Mouse (Mus musculus) mesoderm, embryonic 11.5 days (tissue): ENCODE data around the gene Mylk3.
A peak's percentile ranks its signal among the peaks of the same experiment; 100 is the strongest.

Source experiments
- DNase-seq: peaks from one replicate; pipeline ENCODE4 v3.0.0-alpha.2; 2012; ENCODE audit warnings: low read depth, low spot score

Mylk3 gene

GRCm38 (mm10) chr8:85386205-85386604 lies at the start of gene Mylk3:
Mylk3 (minus strand) TSS chr8:85386345.
- DNase-seq: no peak

DNA sequence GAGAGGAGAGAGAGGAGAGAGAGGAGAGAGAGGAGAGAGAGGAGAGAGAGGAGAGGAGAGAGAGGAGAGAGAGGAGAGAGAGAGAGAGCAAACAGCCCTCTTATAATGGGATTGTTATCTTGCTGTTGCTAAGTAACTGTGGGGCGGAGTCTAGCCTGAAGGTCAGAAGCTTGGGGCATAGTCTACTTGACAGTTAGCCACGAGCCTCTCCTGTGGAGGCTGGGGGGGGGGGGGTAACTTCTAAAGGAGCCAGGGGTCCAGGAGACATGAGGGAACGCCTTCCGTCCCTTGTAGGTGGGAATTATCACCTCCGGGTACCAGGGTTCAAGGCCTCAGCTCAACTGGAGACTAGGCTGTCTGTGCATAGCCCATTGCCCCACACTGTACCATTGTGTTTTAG lies 49.6 kb upstream of the Mylk3 start:
- no peak for DNase-seq

- no peak for DNase-seq
Observed at GRCm38 (mm10) chr8:85434817-85435216, 48.7 kb upstream of the Mylk3 start.

DNA sequence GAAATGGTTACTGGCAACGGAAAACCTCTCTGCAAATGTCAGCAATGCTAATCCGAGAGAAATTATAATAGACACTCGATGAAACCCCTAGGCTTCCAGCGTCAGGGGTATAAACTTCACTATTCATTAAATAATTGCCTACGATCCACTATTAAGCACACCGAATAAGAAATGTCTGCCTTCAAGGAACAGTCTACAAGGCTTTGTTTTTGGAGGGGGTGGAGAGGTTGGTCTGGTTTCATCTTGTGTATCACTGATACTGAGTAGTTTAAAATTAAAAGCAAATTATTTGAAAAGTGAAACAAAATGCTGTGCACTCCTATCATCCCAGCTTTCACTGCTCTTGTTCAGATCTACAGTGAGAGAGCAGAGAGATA lies 46.9 kb upstream of the Mylk3 start:
- no peak for DNase-seq

- peak; percentile 98 for DNase-seq
Observed at GRCm38 (mm10) chr8:85432168-85433016, 46.2 kb upstream of the Mylk3 start, which contains the start of gene 4921524J17Rik. 4921524J17Rik (minus strand) TSS chr8:85432833.

DNA sequence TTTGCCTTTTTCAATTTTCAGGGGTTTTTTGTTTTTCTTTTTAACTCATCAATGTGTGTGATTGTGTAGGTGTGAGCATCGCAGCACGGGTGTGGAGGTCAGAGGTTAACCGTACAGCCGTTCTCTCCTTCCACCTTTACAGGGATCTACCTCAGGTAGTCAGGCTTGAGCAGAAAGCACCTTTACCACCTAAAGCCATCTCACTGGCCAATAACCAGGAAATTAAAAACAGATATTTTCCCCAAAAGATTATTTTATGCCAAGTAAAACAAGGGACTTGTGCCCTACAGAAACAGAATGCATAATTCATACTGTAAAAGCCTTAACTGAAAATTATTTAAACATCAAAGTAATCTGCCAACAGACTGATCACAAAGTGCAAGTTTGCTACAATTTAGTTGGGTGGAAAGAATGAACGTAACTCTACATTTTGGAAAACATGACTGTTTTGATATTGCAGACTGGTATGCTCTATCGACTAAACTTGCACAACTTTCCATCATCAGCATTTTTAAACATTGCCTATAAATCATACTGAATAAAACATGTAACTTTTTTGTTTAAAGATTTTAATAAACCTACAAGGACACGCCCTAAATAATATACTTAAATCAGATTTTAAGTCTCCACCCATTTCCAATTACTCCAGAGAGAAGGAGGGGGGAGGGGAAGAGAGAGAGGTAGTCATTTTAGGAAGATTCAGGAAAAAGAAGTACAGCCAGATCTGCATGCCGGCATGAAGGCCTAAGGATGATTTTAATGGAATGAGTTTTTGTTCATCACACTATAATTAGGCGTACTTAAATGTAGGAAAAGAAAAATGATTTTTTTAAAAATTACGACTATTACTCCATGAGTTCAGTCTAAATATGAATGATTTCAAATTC lies 45.4 kb upstream of the Mylk3 start:
- peak; percentile 43 for DNase-seq

GRCm38 (mm10) chr8:85430801-85431200 lies 44.7 kb upstream of the Mylk3 start:
- peak; percentile 37 for DNase-seq

DNA sequence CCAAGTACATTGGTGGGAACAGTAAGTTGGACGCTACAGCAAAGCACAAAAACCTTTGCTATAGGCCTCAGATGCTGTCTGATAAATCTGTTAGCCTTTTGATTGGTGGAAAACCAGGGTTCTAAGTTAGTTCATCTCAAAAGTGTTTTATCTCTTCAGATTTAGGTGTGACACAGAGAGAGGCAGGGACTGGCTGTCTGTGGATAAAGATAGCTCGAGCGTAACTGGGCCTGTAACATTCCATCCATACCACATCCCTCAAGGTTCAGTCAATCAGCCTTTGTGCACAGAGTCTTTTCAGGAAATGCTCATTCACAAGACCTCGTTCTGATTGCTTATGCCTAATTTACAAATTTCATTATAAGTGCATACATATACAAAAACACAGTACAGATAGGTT lies 43.1 kb upstream of the Mylk3 start:
- DNase-seq: peak; percentile 39

GRCm38 (mm10) chr8:85427026-85427425 lies 40.9 kb upstream of the Mylk3 start:
- no peak for DNase-seq

GRCm38 (mm10) chr8:85421329-85421728 lies 35.2 kb upstream of the Mylk3 start:
- DNase-seq: no peak

- DNase-seq: no peak
Observed at GRCm38 (mm10) chr8:85408526-85408925, 22.4 kb upstream of the Mylk3 start.

DNA sequence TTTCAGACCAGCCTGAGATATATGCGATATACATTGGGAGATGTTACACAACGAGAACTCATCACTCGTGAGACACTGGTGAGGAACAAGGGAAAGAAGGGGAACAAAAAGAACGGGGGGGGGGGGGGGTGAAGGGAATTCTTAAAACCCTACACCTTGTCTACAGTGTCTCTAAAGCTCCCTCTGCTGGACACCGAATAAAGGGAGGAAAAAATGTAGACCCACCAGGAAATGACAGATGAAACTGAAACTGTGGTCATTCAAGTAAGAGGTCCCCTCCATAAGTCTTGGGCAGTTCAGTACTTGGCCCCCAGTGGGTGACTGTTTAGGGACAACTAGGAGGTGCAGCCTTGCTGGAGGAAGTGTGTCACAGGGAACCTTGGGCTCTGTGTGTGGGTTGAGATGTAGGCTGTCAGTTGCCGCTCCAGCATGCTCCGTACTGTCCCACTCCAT lies 21.9 kb upstream of the Mylk3 start:
- peak; percentile 28 for DNase-seq

DNA sequence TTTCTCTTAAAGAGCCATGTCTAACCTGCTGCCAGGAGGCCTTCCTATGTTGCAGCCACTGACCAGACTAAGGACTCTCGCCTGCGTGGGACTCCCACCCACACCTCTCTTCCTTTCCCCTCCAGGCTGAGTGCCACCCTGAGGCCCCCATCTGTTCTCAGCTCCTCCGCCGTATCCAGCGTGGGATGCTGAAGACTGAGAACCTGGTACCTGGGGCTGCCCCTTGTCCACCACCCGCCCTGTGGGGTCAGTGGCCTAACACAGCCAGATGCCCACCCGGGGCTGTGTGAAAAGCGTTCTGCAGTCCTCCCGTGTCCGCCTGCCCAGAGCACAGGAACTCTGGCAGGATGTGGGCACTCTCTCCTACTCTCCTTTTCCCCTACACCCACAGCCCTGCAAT lies 19.8 kb upstream of the Mylk3 start:
- DNase-seq: no peak

DNA sequence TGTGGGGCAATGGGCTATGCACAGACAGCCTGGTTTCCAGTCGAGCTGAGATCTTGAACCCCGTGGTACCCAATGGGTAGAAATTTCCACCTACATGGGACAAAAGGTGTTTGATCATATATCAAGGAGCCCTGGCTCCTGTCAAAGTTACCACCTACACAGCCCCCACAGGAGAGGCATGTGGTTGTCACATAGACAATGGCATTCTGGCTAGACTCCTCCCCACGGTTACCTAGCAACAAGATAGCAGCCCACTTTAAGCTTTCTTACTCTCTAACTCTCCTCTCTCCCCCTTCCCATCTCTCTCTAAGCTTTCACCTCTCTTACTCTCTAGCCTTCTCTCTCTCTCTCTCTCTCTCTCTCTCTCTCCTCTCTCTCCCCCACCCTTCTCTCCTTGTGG lies 19.3 kb upstream of the Mylk3 start:
- no peak for DNase-seq

DNA sequence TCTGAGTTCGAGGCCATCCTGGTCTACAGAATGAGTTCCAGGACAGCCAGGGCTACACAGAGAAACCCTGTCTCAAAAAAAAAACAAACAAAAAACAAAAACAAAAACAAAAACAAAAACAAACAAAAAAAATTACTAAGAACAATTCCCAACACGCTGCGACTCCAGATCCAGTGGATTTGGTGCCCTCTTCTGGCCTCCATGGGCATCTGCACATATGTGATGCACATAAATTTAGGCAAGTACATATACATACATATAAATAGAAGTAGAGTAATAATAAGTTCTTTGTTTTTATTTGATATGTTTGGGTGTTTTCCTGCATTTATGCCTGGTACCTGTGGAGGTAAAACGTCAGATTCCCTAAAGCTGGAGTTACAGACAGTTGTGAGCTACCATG lies 12.4 kb upstream of the Mylk3 start:
- DNase-seq: no peak

DNA sequence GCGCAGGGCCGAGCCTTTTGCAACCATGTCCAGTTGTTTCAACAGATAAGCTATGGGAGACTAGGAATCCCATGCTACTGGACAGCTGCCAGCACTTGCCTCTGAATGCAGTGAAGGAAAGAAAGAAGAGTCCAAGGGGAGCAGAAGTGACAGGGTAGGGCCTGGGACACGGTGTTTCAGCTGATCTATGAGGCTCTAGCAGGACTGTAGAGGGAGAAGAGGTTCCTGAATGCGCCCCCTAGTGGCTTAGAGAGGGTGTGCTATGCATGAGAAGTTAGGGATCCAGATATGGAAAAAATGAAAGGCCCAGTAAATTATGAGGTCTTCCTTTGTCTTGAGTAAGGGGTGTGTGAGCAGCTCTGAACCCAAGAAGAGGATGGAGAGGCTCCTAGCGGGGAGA lies 11.4 kb upstream of the Mylk3 start:
- DNase-seq: peak; percentile 53

DNA sequence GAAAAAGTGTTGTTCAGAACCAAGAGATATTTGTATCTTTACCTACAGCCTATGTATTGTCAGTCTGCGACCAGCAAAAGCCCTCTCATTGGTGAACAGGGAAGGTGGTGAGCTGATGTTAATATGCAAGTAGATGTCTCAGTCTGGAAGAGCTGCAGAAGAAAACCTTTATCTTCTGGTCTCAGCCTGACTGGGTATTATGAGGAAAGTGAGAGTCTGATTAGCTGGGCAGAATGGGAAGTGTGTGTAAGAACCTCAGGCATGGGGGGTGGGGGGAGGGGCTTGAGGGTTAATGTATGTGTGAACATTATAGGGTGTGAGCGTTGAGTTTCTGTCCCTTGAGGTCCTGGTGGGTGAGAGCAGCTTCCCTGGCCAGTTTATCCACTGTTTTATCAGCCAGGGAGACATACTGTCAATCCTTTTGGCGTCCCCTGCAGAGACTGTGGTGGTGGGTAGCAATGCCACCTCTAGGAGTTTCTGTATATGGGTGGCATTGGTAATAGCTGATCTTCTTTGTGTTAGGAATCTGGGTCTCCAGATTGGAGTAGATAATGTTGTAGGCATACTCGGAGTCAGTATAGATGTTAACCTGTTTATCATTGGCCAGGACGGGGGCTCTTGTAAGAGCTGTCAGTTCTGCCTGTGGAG lies 10.4 kb upstream of the Mylk3 start:
- no peak for DNase-seq

GRCm38 (mm10) chr8:85395681-85396431 lies 9.7 kb upstream of the Mylk3 start:
- DNase-seq: no peak

DNA sequence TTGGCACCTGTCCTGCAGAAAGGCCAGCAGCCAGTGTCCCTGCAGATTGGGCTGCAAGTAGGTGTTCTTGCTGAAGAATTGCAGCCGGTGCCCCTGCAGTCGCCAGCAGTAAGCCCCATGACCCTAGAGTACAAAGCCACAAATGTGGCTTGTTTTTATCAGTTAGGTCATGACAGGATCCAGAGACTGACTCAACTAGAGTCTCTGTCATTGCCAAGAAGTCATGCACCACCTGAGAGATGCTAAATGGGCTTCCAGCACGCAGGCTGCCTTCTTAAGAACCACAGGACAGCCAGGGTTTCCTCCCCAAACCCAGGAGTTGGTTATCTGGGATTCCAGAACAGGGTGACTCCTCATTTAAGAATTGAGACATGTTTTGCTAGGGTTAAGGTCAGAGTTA lies 8.9 kb upstream of the Mylk3 start:
- DNase-seq: no peak

GRCm38 (mm10) chr8:85393199-85393598 lies 7.1 kb upstream of the Mylk3 start:
- no peak for DNase-seq

GRCm38 (mm10) chr8:85391438-85391837 lies 5.3 kb upstream of the Mylk3 start:
- no peak for DNase-seq
